Mouse (Mus musculus): ENCODE measurements around the gene Ddx39. TPM values are rescaled to one million over a fixed set of nuclear protein-coding genes. Genes with fewer than 3 reads are reported as not detected.

Gene Ddx39
- polyA plus RNA-seq, 1 experiment from 2014 or later, result 107 TPM

GRCm38 (mm10) chr8:83772701-83773451 is 57.9 kb downstream of the Ddx39 start:
- ATAC-seq (replicated peaks; ENCODE audit: insufficient number of reproducible peaks, insufficient read depth, low FRiP score, low read depth), result peak; percentile 62; the same call in 1 of the 2 replicates
- Histone ChIP-seq H3K4me1 (replicated peaks) (peaks cover 18% of the 10 kb centered on the region), H3K4me2 (peak overlapping the region; percentile 84), H3K36me3 (no peaks in the 10 kb centered on the region), H3K9me3 (replicated peaks) (no peaks in the 10 kb centered on the region), H3K27me3 (no peaks in the 10 kb centered on the region), H3K4me3 (peak overlapping the region; percentile 51), H3K27ac (peak overlapping the region; percentile 31; the same call in 1 of the 2 replicates), H3K9ac (peak overlapping the region; percentile 46)
- WGBS, result 4% methylated on average over 25 of the region's 25 CpGs

DNA sequence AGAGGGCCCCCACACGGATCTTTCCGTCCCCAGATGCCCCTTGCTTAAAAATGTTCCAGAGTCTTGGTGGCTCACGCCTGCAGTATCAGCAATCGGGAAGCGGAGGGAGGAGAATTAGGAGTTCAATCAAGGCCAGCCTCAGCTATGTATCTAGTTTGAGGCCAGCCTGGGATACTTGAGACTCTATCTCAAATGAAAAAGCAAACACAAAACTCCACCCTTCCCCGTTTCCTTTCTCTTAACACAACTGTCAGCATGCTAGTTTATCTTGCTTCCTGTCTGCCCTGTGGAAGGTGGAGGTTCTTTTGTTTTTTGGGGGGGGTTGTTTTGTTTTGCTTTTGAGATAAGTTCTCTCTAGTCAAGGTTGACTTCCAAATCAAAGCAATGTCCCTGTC is 58.5 kb downstream of the Ddx39 start:
- Histone ChIP-seq H3K36me3 (no peaks in the 10 kb centered on the region), H3K4me3 (peak overlapping the region; percentile 51), H3K27ac (no peak overlapping the region), H3K4me1 (replicated peaks) (peaks cover 17% of the 10 kb centered on the region), H3K9me3 (replicated peaks) (no peaks in the 10 kb centered on the region), H3K27me3 (no peaks in the 10 kb centered on the region), H3K9ac (0 out of 2 replicates have a peak overlapping the region, but pooled peaks have one; percentile 46), H3K4me2 (peak overlapping the region; percentile 84)
- WGBS, result 14% methylated on average over 6 of the region's 6 CpGs
- no peak for ATAC-seq (replicated peaks; ENCODE audit: insufficient number of reproducible peaks, insufficient read depth, low FRiP score, low read depth)

DNA sequence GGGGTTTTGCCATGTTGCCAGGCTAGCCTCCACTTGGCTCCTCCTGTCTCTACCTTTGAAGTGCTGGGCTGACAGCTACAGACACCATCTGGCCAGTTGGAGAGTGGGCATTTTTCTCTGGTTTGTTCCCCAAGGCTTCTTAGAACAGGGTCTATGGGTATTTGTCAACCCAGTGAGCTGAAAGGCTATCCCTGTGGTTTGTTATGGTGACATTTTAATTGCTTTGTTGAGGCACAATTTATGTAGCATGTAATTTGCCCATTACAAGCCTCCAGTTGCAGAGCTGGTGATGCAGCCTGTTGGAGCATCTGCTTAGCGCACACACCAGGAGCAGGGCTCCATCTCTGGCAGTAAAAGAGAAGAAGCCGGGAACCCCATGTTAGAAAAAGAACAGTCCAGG is 59.2 kb downstream of the Ddx39 start:
- no peak overlapping the region for H3K4me3 ChIP-seq
- no peak overlapping the region for H3K9ac ChIP-seq
- no peaks in the 10 kb centered on the region for H3K9me3 ChIP-seq (replicated peaks)
- no peaks in the 10 kb centered on the region for H3K36me3 ChIP-seq
- WGBS, result 94% methylated on average over 2 of the region's 2 CpGs
- no peak overlapping the region for H3K27ac ChIP-seq
- peaks cover 14% of the 10 kb centered on the region for H3K4me1 ChIP-seq (replicated peaks)
- no peaks in the 10 kb centered on the region for H3K27me3 ChIP-seq
- ATAC-seq (replicated peaks; ENCODE audit: insufficient number of reproducible peaks, insufficient read depth, low FRiP score, low read depth), result no peak
- H3K4me2 ChIP-seq, result no peak overlapping the region

Small RNA genes lying within 50 kb of the gene (microRNA-seq; reads per million reads assigned to microRNA genes)
- gene Mir1668, result not detected

Other genes starting within 250 kb of the Ddx39 start
- not detected in 2 replicates for gene Olfr370, start 179.4 kb upstream of the Ddx39 start, polyA plus RNA-seq (2015; fragmentation: Nextera tagmentation; extraction: Ambion mirVana)
- gene Ndufb7, start 148.5 kb upstream of the Ddx39 start, polyA plus RNA-seq (2015; fragmentation: Nextera tagmentation; extraction: Ambion mirVana), result 537 and 672 TPM in 2 replicates
- 349 and 431 TPM in 2 replicates for gene Tecr, start 107.2 kb upstream of the Ddx39 start, polyA plus RNA-seq (2015; fragmentation: Nextera tagmentation; extraction: Ambion mirVana)
- gene Dnajb1, start 107.0 kb upstream of the Ddx39 start, polyA plus RNA-seq (2015; fragmentation: Nextera tagmentation; extraction: Ambion mirVana), result 36.7 and 47.2 TPM in 2 replicates
- gene Gipc1, start 62.5 kb upstream of the Ddx39 start, polyA plus RNA-seq (2015; fragmentation: Nextera tagmentation; extraction: Ambion mirVana), result 127 and 141 TPM in 2 replicates
- gene Ptger1, start 48.5 kb upstream of the Ddx39 start, polyA plus RNA-seq (2015; fragmentation: Nextera tagmentation; extraction: Ambion mirVana), result 0.45 and 0.84 TPM in 2 replicates
- 15.4 and 22.1 TPM in 2 replicates for gene Pkn1, start 16.0 kb upstream of the Ddx39 start, polyA plus RNA-seq (2015; fragmentation: Nextera tagmentation; extraction: Ambion mirVana)
- gene Adgre5, start 26.1 kb downstream of the Ddx39 start, polyA plus RNA-seq (2015; fragmentation: Nextera tagmentation; extraction: Ambion mirVana), result 31.2 and 38.7 TPM in 2 replicates
- 7.1 and 10.7 TPM in 2 replicates for gene Adgrl1, start 184.9 kb downstream of the Ddx39 start, polyA plus RNA-seq (2015; fragmentation: Nextera tagmentation; extraction: Ambion mirVana)
- 0.76 and 0.93 TPM in 2 replicates for gene Gm10644, start 240.0 kb downstream of the Ddx39 start, polyA plus RNA-seq (2015; fragmentation: Nextera tagmentation; extraction: Ambion mirVana)
- 55.8 and 63.3 TPM in 2 replicates for gene Asf1b, start 240.3 kb downstream of the Ddx39 start, polyA plus RNA-seq (2015; fragmentation: Nextera tagmentation; extraction: Ambion mirVana)

Measured in heart, embryonic 15.5 days (tissue).